In the genomic region with DNA sequence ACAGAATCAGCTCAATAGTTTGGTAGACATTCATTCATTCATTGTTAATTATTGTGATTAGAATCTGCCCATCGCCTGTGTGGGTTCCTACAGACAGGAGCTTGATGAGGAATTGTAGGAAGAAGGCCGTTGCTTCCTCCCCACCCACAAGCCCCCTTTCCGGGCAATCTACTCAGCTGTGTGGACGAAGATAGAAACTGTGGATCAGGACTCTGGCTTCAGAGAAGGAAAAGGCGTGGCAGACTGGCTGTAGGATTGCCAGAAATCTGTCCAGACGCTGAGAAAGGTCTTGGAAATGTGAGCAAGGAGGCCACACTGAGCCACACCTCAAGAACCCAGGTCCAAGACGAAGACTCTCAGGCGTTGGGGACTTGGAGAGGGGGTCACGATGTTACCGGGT, we compare ENCODE assay signal across 15 mouse cellular contexts. TPM values are rescaled to one million over a fixed set of nuclear protein-coding genes. Genes with fewer than 3 reads are reported as not detected.
DNase-seq lines count a peak whose midpoint lies in the region; ATAC-seq and TF ChIP-seq lines count a peak whose summit lies in the region.
"Had no signal": no experiment of that assay in that cellular context is flagged by ENCODE, and none has a peak within 500 bp of the region (broad histone marks: within the 10 kb centered on the region; RNA-seq: fewer than 3 reads in every experiment).

No protein-coding gene starts in this region.

- TF ChIP-seq CTCF in kidney, adult 2 months (conservative IDR thresholded peaks at IDR 0.05; ENCODE audit: insufficient read depth, insufficient read length, low read depth, low read length), result no peak

- H3K4me3 ChIP-seq in kidney, adult 2 months (ENCODE audit: insufficient read depth, low read depth, low read length), result no peak overlapping the region
- no peak overlapping the region for H3K4me3 ChIP-seq in kidney, embryonic 16.5 days (ENCODE audit: low read length)
- H3K4me3 ChIP-seq: embryonic facial prominence, embryonic 12.5 days; forebrain, embryonic 15.5 days; heart, embryonic 13.5 days had no signal

- H3K4me2 ChIP-seq in kidney, embryonic 16.5 days (replicated peaks; ENCODE audit: low read depth, low read length), result no peak overlapping the region
- H3K4me2 ChIP-seq: embryonic facial prominence, embryonic 12.5 days; forebrain, embryonic 15.5 days; heart, embryonic 13.5 days had no signal

- no peaks in the 10 kb centered on the region for H3K9me3 ChIP-seq in kidney, embryonic 16.5 days (ENCODE audit: low read length)
- H3K9me3 ChIP-seq: embryonic facial prominence, embryonic 12.5 days; forebrain, embryonic 15.5 days; heart, embryonic 13.5 days had no signal

- no peak for TF ChIP-seq POLR2A in kidney, adult 2 months (IDR thresholded peaks at IDR 0.05; ENCODE audit: low read depth, low read length)

- H3K27ac ChIP-seq in kidney, adult 2 months (ENCODE audit: insufficient read depth, low read depth, low read length), result no peak overlapping the region
- peak overlapping the region; percentile 25; the same call in 1 of the 2 replicates for H3K27ac ChIP-seq in kidney, embryonic 16.5 days (ENCODE audit: low read length)
- H3K27ac ChIP-seq: embryonic facial prominence, embryonic 12.5 days; forebrain, embryonic 15.5 days; heart, embryonic 13.5 days had no signal

- DNase-seq in kidney, adult 18-20 months, result peak; percentile 41
- peak; percentile 67 for DNase-seq in kidney, adult 2 months
- peak; percentile 50 to 52 for DNase-seq in kidney, postnatal 36 days
- no peak for DNase-seq in lung, postnatal 10 days
- no peak for DNase-seq in right cerebral cortex, adult 18-20 months
- DNase-seq: adrenal gland, adult 8-10 months; cerebellum, adult 2 months; cerebellum, postnatal 10 days; gastrocnemius, postnatal 10 days; heart, postnatal 36 days had no signal

- peak; percentile 39; the same call in 1 of the 2 replicates for ATAC-seq in kidney, embryonic 16.5 days (ENCODE audit: low FRiP score, low TSS enrichment)
- ATAC-seq: forebrain, embryonic 15.5 days; hindbrain, embryonic 16.5 days had no signal

- H3K36me3 ChIP-seq in kidney, adult 2 months (ENCODE audit: control insufficient read depth, insufficient read depth, low read length), result no peaks in the 10 kb centered on the region
- H3K36me3 ChIP-seq in kidney, embryonic 16.5 days (ENCODE audit: insufficient read depth, low read length), result no peaks in the 10 kb centered on the region
- H3K36me3 ChIP-seq: embryonic facial prominence, embryonic 12.5 days; forebrain, embryonic 15.5 days; heart, embryonic 13.5 days had no signal

- H3K9ac ChIP-seq in kidney, embryonic 16.5 days (replicated peaks; ENCODE audit: low read length), result no peak overlapping the region
- H3K9ac ChIP-seq: embryonic facial prominence, embryonic 12.5 days; forebrain, embryonic 15.5 days; heart, embryonic 13.5 days had no signal

- H3K27me3 ChIP-seq in kidney, adult 2 months (replicated peaks; ENCODE audit: control insufficient read depth, insufficient read depth, low read length), result no peaks in the 10 kb centered on the region
- no peaks in the 10 kb centered on the region for H3K27me3 ChIP-seq in kidney, embryonic 16.5 days (ENCODE audit: insufficient read depth, low read length)
- H3K27me3 ChIP-seq: embryonic facial prominence, embryonic 12.5 days; forebrain, embryonic 15.5 days; heart, embryonic 13.5 days had no signal

- no peaks in the 10 kb centered on the region for H3K4me1 ChIP-seq in kidney, adult 2 months (ENCODE audit: control insufficient read depth, insufficient read depth, low read length)
- peaks cover 15% of the 10 kb centered on the region for H3K4me1 ChIP-seq in kidney, embryonic 16.5 days (ENCODE audit: insufficient read depth, low read length)
- H3K4me1 ChIP-seq: embryonic facial prominence, embryonic 12.5 days; forebrain, embryonic 15.5 days; heart, embryonic 13.5 days had no signal

- WGBS in kidney, adult 2 months, result 52% methylated on average over 10 of the region's 10 CpGs
- 61% methylated on average over 10 of the region's 10 CpGs for WGBS in kidney, embryonic 16.5 days

RNA-seq across cellular contexts. Expression of a gene that starts 43.6 kb away (rescaled TPM):
- 11.3 and 17.9 TPM in 2 replicates for polyA plus RNA-seq in kidney, adult 2 months (2012; rRNA removed)
- polyA plus RNA-seq in kidney, embryonic 16.5 days (2015; fragmentation: Nextera tagmentation; extraction: Ambion mirVana), result 91.2 and 96.0 TPM in 2 replicates

Comparison
In these comparisons a context has a peak if more than half of its experiments do, and no peak if none do; other contexts are left out.
1. DNase-seq: peak in kidney, adult 18-20 months (single experiment), kidney, adult 2 months (single experiment) and kidney, postnatal 36 days (2 of 2); none in lung, postnatal 10 days (single experiment) and right cerebral cortex, adult 18-20 months (single experiment).